Mouse (Mus musculus) heart, postnatal 0 days (tissue): ENCODE results near the gene Ehbp1.

Experiments used
- CTCF ChIP-seq: IDR thresholded peaks from 2 replicates; pipeline ENCODE4 v1.5.1; 2016; ENCODE audit warnings: antibody characterized with exemption, control low read depth, low read depth
- EP300 ChIP-seq: IDR thresholded peaks from 2 replicates; pipeline ENCODE4 v1.6.1; 2016; ENCODE audit warnings: antibody characterized with exemption, low read depth

- no peak for TF ChIP-seq CTCF
- TF ChIP-seq EP300 = no peak
Measured at GRCm38 (mm10) chr11:22247736-22248135, 94.4 kb downstream of the Ehbp1 start.
